Mouse (Mus musculus) liver, adult 2 months (tissue): ENCODE results near the gene Opa3. TPM values are rescaled to one million over a fixed set of nuclear protein-coding genes. Genes with fewer than 3 reads are reported as not detected.

ENCODE experiments used
- DNase-seq: peaks from one replicate; pipeline ENCODE4 v3.0.0-alpha.2; 2011; ENCODE audit warnings: low read depth, low spot score; ENCODE audit errors: extremely low read depth
- H3K27ac ChIP-seq: fragments of 200-500 bp; replicated peaks from 2 replicates; pipeline ENCODE4 v1.5.1; 2012; ENCODE audit warnings: low read depth, mild to moderate bottlenecking, control low read depth, inconsistent platforms, low read length; ENCODE audit not compliant: insufficient read depth
- H3K27me3 ChIP-seq: fragments of 200-500 bp; 2 replicates; pipeline ENCODE4 v1.6.1; 2012; ENCODE audit warnings: mild to moderate bottlenecking, moderate library complexity, low read length, inconsistent platforms; ENCODE audit not compliant: control insufficient read depth, insufficient read depth
- H3K36me3 ChIP-seq: fragments of 200-500 bp; 2 replicates; pipeline ENCODE4 v1.6.1; 2012; ENCODE audit warnings: low read length, inconsistent platforms; ENCODE audit not compliant: control insufficient read depth, insufficient read depth
- H3K4me1 ChIP-seq: fragments of 200-500 bp; 2 replicates; pipeline ENCODE4 v1.6.1; 2011; ENCODE audit warnings: low read length; ENCODE audit not compliant: control insufficient read depth, insufficient read depth
- H3K4me3 ChIP-seq: fragments of 200-500 bp; 2 replicates; pipeline ENCODE4 v1.5.1; 2011; ENCODE audit warnings: low read depth, mild to moderate bottlenecking, control low read depth, low read length, moderate library complexity; ENCODE audit not compliant: insufficient read depth
- H3K79me2 ChIP-seq: fragments of 200-500 bp; 2 replicates; pipeline ENCODE4 v1.6.1; 2012; ENCODE audit warnings: inconsistent platforms, mild to moderate bottlenecking, low read length, moderate library complexity; ENCODE audit not compliant: control insufficient read depth, insufficient read depth
- H3K9ac ChIP-seq: fragments of 200-500 bp; 2 replicates; pipeline ENCODE4 v1.6.1; 2012; ENCODE audit warnings: low read depth, mild to moderate bottlenecking, control low read depth, inconsistent platforms, low read length
- CTCF ChIP-seq: fragments of 200-500 bp; IDR thresholded peaks from 2 replicates; pipeline ENCODE4 v1.5.1; 2011; ENCODE audit warnings: low read depth, low read length, control low read depth
- POLR2A ChIP-seq: fragments of 200-500 bp; IDR thresholded peaks from 2 replicates; pipeline ENCODE4 v1.6.1; 2011; ENCODE audit warnings: low read length, control low read depth; ENCODE audit not compliant: insufficient read depth; ENCODE audit errors: extremely low read depth
- WGBS: fragments of 180-500 bp; shearing (Covaris S2); methylation state at CpG from one replicate; pipeline ENCODE4 v1.1.7; 2018; 5-methylcytosine and 5-hydroxymethylcytosine counted together
- polyA plus RNA-seq: library from polyadenylated mRNA; depleted of rRNA; stranded (reverse); fragments of >200 nt; gene quantifications from 2 replicates; pipeline ENCODE4 v1.2.3, GENCODE M21; 2012
- total RNA-seq: library from RNA; depleted of rRNA; stranded (reverse); fragments of >200 nt; gene quantifications from 2 replicates; pipeline ENCODE4 v1.2.3, GENCODE M21; 2014

The Opa3 gene
- total and polyA plus RNA-seq, 2 experiments = 12.9 to 34.1 TPM

DNA sequence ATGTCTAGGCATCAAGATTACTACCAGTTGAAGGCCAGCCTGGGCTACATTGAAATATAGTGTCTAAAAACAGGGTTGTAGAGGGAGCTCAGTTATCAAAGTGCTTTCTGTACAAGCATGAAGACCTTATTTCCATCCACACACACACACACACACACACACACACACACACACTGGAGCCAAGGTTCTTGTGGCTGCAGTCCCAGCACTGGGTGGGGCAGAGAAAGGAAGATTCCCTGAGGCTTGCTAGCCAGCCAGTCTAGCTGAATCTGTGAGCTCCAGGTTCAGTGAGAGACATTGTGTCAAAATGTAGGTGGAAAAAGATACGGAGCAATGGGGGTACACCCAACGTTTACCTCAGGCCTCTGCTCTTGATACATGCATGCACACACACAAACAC lies 43.9 kb upstream of the Opa3 start:
- Histone ChIP-seq H3K79me2 (no peaks in the 10 kb centered on the region), H3K9ac (no peak overlapping the region), H3K4me3 (no peak overlapping the region), H3K36me3 (no peaks in the 10 kb centered on the region; the same call in 1 of the 2 replicates), H3K27me3 (peaks cover 5% of the 10 kb centered on the region; the same call in 1 of the 2 replicates), H3K27ac (no peak overlapping the region), H3K4me1 (0 out of 2 replicates have a peak, but pooled peaks cover 2% of the 10 kb centered on the region)
- no peak for TF ChIP-seq POLR2A
- no peak for TF ChIP-seq CTCF
- WGBS = 90% methylated on average over 2 of the region's 2 CpGs
- DNase-seq = no peak

DNA sequence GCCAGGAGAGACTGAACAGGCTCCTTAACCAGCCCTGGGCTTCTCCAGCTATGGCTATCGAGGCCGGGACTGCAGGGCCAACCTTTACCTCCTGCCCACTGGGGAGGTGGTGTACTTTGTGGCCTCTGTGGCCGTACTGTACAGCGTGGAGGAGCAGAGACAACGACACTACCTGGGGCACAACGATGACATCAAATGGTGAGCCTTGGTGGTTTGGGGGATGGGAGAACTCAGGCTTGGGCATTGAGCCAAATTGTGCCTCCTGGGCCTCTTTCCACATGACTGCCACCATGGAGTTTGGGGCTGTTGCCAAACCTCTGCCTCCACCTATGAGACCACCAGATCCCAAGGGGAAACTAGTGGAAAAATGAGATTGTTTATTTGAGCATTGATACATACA lies 43.4 kb upstream of the Opa3 start:
- H3K79me2 ChIP-seq = no peaks in the 10 kb centered on the region
- DNase-seq = no peak
- H3K4me1 ChIP-seq = 0 out of 2 replicates have a peak, but pooled peaks cover 2% of the 10 kb centered on the region
- H3K27ac ChIP-seq = no peak overlapping the region
- no peak overlapping the region for H3K4me3 ChIP-seq
- H3K36me3 ChIP-seq = no peaks in the 10 kb centered on the region; the same call in 1 of the 2 replicates
- 71% methylated on average over 6 of the region's 6 CpGs for WGBS
- no peaks in the 10 kb centered on the region; the same call in 1 of the 2 replicates for H3K27me3 ChIP-seq
- no peak overlapping the region for H3K9ac ChIP-seq
- TF ChIP-seq POLR2A = no peak
- TF ChIP-seq CTCF = no peak

DNA sequence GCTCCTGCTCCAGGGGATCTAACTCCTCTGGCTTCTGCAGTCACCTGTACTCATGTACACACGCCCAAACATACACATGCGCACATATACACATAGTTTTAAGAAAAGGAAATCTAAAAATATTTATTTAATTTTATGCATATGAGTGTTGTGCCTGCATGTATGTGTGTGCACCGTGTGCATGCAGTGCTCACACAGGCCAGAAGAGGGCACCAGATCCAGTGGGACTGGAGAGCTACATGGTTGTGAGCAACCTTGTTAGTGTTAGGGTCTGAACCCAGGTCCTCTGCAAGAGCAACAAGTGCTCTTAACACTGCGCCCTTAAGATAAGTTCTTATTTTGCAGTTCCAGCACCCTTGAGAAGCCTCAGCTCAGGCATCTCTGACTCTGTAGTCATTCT lies 33.5 kb upstream of the Opa3 start:
- no peaks in the 10 kb centered on the region; the same call in 1 of the 2 replicates for H3K36me3 ChIP-seq
- WGBS = 99% methylated on average over 4 of the region's 4 CpGs
- H3K9ac ChIP-seq = no peak overlapping the region
- H3K4me1 ChIP-seq = no peaks in the 10 kb centered on the region
- DNase-seq = no peak
- peak; percentile 47 for TF ChIP-seq CTCF
- TF ChIP-seq POLR2A = no peak
- no peak overlapping the region for H3K27ac ChIP-seq
- no peak overlapping the region for H3K4me3 ChIP-seq
- H3K79me2 ChIP-seq = no peaks in the 10 kb centered on the region
- no peaks in the 10 kb centered on the region for H3K27me3 ChIP-seq

DNA sequence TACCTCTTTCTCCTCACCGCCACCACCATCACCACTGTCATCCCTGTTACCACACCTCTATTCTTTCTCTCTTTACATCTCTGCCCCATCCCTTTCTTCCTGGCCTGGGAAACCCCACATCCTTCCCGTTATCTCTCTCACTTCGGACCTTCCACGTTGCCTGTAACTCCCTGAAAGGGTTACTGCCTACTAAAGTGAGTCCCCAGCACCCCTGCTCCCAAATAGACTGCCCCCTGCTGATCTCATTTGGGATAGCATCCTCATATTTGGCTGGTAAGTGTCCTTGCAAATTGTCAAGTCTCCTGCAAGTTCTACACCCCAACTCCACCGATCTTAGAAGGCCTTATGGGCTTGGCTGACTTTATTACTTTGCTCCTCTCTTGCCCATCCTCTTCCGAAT lies 31.5 kb upstream of the Opa3 start:
- WGBS = 69% methylated on average over 6 of the region's 6 CpGs
- peak; percentile 33 for DNase-seq
- Histone ChIP-seq H3K9ac (no peak overlapping the region), H3K27me3 (no peaks in the 10 kb centered on the region), H3K36me3 (no peaks in the 10 kb centered on the region; the same call in 1 of the 2 replicates), H3K4me3 (no peak overlapping the region), H3K79me2 (no peaks in the 10 kb centered on the region), H3K27ac (no peak overlapping the region), H3K4me1 (no peaks in the 10 kb centered on the region)
- peak; percentile 59; the same call in 1 of the 2 replicates for TF ChIP-seq CTCF
- no peak for TF ChIP-seq POLR2A

DNA sequence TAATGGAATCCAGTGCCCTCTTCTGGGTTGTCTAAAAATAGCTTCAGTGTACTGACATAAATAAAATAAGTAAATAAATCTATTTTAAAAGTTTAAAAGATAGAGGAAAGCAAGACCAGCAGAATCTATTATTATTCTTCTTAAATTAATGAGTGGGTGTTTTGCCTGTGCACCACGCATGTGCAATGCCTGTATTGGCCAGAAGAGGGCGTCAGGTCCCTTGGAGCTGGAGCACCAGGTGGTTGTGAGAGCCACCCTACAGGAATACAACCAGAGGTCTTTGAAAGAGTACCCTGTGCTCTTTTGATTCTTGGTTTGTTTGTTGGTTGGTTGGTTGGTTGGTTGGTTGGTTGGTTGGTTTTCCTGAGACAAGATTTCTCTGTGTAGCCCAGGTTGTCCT lies 30.1 kb upstream of the Opa3 start:
- 50% methylated on average over 2 of the region's 2 CpGs for WGBS
- Histone ChIP-seq H3K27me3 (no peaks in the 10 kb centered on the region), H3K4me3 (no peak overlapping the region), H3K79me2 (no peaks in the 10 kb centered on the region), H3K4me1 (no peaks in the 10 kb centered on the region), H3K9ac (no peak overlapping the region), H3K36me3 (no peaks in the 10 kb centered on the region; the same call in 1 of the 2 replicates), H3K27ac (no peak overlapping the region)
- DNase-seq = no peak
- TF ChIP-seq CTCF (peak; percentile 86), POLR2A (no peak)

DNA sequence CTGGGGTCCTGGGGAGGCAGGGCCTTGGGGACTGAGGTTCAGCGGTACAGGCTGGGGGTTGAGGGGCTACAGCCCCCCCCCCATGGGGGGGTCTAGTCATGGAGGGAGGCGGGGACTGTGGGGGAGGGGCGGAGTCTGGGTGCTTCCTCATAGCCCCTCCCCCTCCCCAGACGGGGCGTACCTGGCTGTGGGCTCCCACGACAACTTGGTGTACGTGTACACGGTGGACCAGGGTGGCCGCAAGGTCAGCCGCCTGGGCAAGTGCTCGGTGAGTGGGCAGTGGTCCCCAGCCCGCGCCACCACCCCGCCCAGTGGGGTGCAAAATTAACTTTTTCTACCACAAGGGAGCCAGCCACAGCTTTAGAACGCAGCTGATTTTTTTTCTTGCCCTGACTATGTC lies 26.5 kb upstream of the Opa3 start:
- H3K4me1 ChIP-seq = no peaks in the 10 kb centered on the region
- H3K9ac ChIP-seq = no peak overlapping the region
- peaks cover 2% of the 10 kb centered on the region; the same call in 1 of the 2 replicates for H3K36me3 ChIP-seq
- no peak for TF ChIP-seq CTCF
- no peak for TF ChIP-seq POLR2A
- H3K27ac ChIP-seq = no peak overlapping the region
- DNase-seq = no peak
- H3K4me3 ChIP-seq = no peak overlapping the region
- H3K27me3 ChIP-seq = no peaks in the 10 kb centered on the region
- H3K79me2 ChIP-seq = no peaks in the 10 kb centered on the region
- 86% methylated on average over 15 of the region's 15 CpGs for WGBS
